Mouse (Mus musculus) intestine, embryonic 14.5 days (tissue): ENCODE measurements around the gene Minpp1. TPM values are rescaled to one million over a fixed set of nuclear protein-coding genes. Genes with fewer than 3 reads are reported as not detected.
"Not testable (repeated sequence)": the region's sequence is repeated elsewhere in the genome, so short reads cannot be mapped to it uniquely, and the experiment has no call there.

Source experiments
- ATAC-seq: fragments of 200-750 bp; cut with Nextera tagmentation; replicated peaks from 2 replicates; pipeline ENCODE4 v1.8.0; 2017; ENCODE audit warnings: low read depth, moderate number of reproducible peaks, moderate TSS enrichment, moderate library complexity; ENCODE audit not compliant: low FRiP score, low TSS enrichment
- DNase-seq: peaks from one replicate; pipeline ENCODE4 v3.0.0-alpha.2; 2018; ENCODE audit warnings: low spot score
- H3K27ac ChIP-seq: fragments of 300-500 bp; sonication (generic); 2 replicates; pipeline ENCODE4 v1.5.1; 2014; ENCODE audit warnings: low read depth, mild to moderate bottlenecking, control low read depth
- H3K27me3 ChIP-seq: fragments of 300-500 bp; sonication (generic); replicated peaks from 2 replicates; pipeline ENCODE4 v1.6.1; 2014; ENCODE audit warnings: low read length, control low read depth; ENCODE audit not compliant: control insufficient read depth, insufficient read depth
- H3K36me3 ChIP-seq: fragments of 300-500 bp; sonication (generic); 2 replicates; pipeline ENCODE4 v1.6.1; 2014; ENCODE audit warnings: low read length, control low read depth; ENCODE audit not compliant: control insufficient read depth, insufficient read depth
- H3K4me1 ChIP-seq: fragments of 300-500 bp; sonication (generic); replicated peaks from 2 replicates; pipeline ENCODE4 v1.6.1; 2014; ENCODE audit warnings: low read length, control low read depth, mixed read lengths; ENCODE audit not compliant: control insufficient read depth, insufficient read depth
- H3K4me2 ChIP-seq: fragments of 300-500 bp; sonication (generic); 2 replicates; pipeline ENCODE4 v1.6.1; 2014; ENCODE audit warnings: low read length
- H3K4me3 ChIP-seq: fragments of 300-500 bp; sonication (generic); 2 replicates; pipeline ENCODE4 v1.5.1; 2014; ENCODE audit warnings: low read depth, low read length, control low read depth, mixed read lengths
- H3K9ac ChIP-seq: fragments of 300-500 bp; sonication (generic); 2 replicates; pipeline ENCODE4 v1.6.1; 2014; ENCODE audit warnings: mild to moderate bottlenecking, low read length
- H3K9me3 ChIP-seq: fragments of 300-500 bp; sonication (generic); 2 replicates; pipeline ENCODE4 v1.6.1; 2016; ENCODE audit warnings: low read length, control low read depth; ENCODE audit not compliant: control insufficient read depth
- WGBS: fragments of 180-500 bp; shearing (Covaris S2); extraction: QIAGEN DNeasy Blood & Tissue Kit; methylation state at CpG from one replicate; pipeline ENCODE4 v1.1.7; 2014; 5-methylcytosine and 5-hydroxymethylcytosine counted together
- polyA plus RNA-seq: library from polyadenylated mRNA; unstranded; fragments of >200 nt; fragmentation: Nextera tagmentation; extraction: Ambion mirVana; gene quantifications from 2 replicates; pipeline ENCODE4 v1.2.1, GENCODE M21; 2014

The Minpp1 gene
- polyA plus RNA-seq, 1 experiment from 2014 or later: 63.1 TPM

- WGBS: 44% methylated on average over 4 of the region's 4 CpGs
Measured at GRCm38 (mm10) chr19:32481511-32481910, 4.1 kb upstream of the Minpp1 start.

DNA sequence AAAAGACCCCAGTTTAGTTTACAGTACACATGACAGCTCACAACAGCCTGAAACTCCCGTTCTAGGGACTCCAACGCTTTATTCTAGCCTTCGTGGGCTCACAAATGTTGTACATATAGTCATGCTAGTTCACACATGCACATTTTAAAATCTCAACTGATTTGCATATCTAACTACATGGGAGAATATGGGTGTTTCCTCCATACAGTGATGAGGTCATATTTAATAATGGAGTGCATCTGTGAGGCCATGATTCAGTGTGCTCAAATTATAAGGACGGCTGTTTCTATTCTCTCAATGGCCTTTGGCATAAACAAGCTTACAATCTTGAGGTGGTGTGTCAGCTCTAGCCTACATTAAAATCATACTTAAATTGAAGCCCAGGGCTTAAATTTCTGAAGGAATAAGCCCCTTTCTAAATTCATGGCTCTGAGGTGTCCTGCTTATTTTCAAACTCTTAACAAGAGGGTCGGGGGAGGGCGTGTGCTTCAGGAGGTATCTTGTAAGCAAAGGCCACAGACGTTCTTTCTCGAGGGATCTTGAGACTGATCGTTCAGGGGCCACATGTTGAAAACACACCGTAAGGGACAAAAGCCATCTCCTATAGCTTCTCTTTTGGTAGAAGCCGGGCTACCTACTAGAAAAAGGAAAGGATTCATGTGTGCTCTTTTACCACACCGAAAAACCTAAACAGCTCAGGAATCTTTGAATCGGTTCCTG, 468 bp upstream of the Minpp1 start:
- DNase-seq (no peak), ATAC-seq (no peak)
- Histone ChIP-seq H3K36me3 (no peaks in the 10 kb centered on the region), H3K4me3 (peak overlapping the region; percentile 91), H3K4me1 (peaks cover 21% of the 10 kb centered on the region), H3K27ac (peak overlapping the region; percentile 82), H3K9ac (peak overlapping the region; percentile 82), H3K27me3 (no peaks in the 10 kb centered on the region), H3K9me3 (no peaks in the 10 kb centered on the region), H3K4me2 (peak overlapping the region; percentile 83)
- WGBS: 15% methylated on average over 13 of the region's 13 CpGs

More at GRCm38 (mm10) chr19:32481511-32481910, 4.1 kb upstream of the Minpp1 start:
- H3K36me3 ChIP-seq: no peaks in the 10 kb centered on the region
- H3K9ac ChIP-seq: no peak overlapping the region
- ATAC-seq: no peak
- no peaks in the 10 kb centered on the region for H3K9me3 ChIP-seq
- H3K27ac ChIP-seq: no peak overlapping the region
- H3K4me3 ChIP-seq: no peak overlapping the region
- peaks cover 7% of the 10 kb centered on the region; the same call in 1 of the 2 replicates for H3K4me1 ChIP-seq
- H3K4me2 ChIP-seq: no peak overlapping the region
- no peak for DNase-seq
- H3K27me3 ChIP-seq: no peaks in the 10 kb centered on the region

DNA sequence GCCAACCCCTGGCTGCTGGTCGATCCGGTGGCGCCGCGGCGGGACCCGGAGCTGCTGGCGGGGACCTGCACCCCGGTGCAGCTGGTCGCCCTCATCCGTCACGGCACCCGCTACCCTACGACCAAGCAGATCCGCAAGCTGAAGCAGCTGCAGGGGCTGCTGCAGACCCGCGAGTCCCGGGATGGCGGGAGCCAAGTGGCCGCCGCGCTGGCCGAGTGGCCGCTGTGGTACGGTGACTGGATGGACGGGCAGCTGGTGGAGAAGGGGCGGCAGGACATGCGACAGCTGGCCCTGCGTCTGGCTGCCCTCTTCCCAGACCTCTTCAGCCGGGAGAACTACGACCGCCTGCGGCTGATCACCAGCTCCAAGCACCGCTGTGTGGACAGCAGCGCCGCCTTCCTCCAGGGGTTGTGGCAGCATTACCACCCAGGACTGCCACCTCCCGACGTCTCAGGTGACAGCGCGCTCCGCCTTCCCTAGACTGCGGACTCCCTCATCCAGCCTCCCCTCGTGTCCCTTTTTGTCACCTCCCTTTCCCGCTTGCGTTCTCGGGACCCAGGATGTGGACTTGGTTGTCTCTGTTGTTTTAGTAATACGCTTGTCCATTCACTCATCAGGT, 646 bp downstream of the Minpp1 start:
- ATAC-seq (peak; percentile 81), DNase-seq (peak; percentile 77)
- Histone ChIP-seq H3K9ac (peak overlapping the region; percentile 82), H3K4me2 (peak overlapping the region; percentile 83), H3K4me1 (peaks cover 21% of the 10 kb centered on the region), H3K4me3 (peak overlapping the region; percentile 91), H3K27ac (peak overlapping the region; percentile 82)
- not testable (repeated sequence) for H3K27me3 ChIP-seq, H3K9me3 ChIP-seq, H3K36me3 ChIP-seq
- WGBS: under 1% methylated on average over 46 of the region's 47 CpGs

DNA sequence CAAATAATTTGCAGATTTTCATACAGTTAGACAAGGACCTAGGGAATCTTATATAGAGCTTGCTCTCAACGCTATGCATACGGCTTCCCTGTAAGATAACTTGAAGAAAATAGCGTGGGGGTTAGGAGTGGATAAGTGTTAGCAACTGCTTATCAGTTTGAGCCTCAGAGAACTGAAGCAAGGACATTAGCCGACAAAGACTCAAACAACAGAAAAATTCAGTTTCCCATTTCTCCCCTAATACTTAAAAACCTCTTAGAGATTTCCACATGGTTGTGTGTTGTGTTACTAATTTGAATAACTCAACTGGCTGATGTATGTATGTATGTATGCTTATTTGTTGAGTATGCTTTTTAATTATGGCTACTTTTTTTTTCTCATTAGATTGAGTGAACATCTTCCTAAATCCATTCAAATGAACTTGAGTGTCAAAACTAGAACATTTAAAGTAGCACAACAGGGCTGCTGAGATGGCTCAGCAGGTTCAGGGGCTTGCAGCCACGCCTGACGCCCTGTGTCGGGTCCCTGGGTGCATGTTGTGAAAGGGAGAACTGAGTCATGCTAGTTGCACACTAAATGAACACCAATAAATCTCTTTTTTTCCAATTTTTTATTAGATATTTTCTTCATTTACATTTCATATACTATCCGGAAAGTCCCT, 2.2 kb downstream of the Minpp1 start:
- DNase-seq: no peak
- 0 out of 2 replicates have a peak, but pooled peaks cover 10% of the 10 kb centered on the region for H3K36me3 ChIP-seq
- no peaks in the 10 kb centered on the region for H3K27me3 ChIP-seq
- WGBS: 83% methylated on average over 8 of the region's 8 CpGs
- H3K4me2 ChIP-seq: peak overlapping the region; percentile 83
- H3K4me1 ChIP-seq: peaks cover 21% of the 10 kb centered on the region
- H3K27ac ChIP-seq: no peak overlapping the region
- ATAC-seq: no peak
- H3K9ac ChIP-seq: no peak overlapping the region
- no peak overlapping the region; the same call in 1 of the 2 replicates for H3K4me3 ChIP-seq
- H3K9me3 ChIP-seq: no peaks in the 10 kb centered on the region

GRCm38 (mm10) chr19:32489166-32489895, 3.8 kb downstream of the Minpp1 start:
- no peak overlapping the region for H3K4me2 ChIP-seq
- WGBS: 88% methylated on average over 12 of the region's 12 CpGs

DNA sequence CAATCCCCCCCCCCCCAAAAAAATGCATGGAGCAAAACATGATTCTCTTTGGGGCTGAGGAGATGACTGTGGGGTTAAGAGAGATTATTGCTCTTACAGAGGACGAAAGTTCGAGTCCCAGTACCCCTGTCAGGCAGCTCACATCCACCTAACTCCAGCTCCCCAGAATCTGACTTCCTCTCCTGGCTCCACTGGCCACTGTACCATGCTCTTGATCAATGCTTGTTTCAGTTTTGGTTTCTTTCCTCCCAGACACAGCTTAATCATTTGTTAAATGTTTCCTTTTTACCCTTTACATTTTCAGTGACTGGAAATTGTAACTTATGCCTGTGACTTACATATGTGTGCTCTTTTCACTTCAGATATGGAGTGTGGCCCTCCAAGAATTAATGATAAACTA, 5.4 kb downstream of the Minpp1 start:
- no peak overlapping the region for H3K9ac ChIP-seq
- ATAC-seq (no peak), DNase-seq (no peak)
- no peaks in the 10 kb centered on the region for H3K9me3 ChIP-seq
- peaks cover 37% of the 10 kb centered on the region for H3K36me3 ChIP-seq
- H3K27me3 ChIP-seq: no peaks in the 10 kb centered on the region
- H3K27ac ChIP-seq: no peak overlapping the region
- no peak overlapping the region for H3K4me3 ChIP-seq
- H3K4me1 ChIP-seq: peaks cover 15% of the 10 kb centered on the region
- no peak overlapping the region for H3K4me2 ChIP-seq
- 89% methylated on average over 2 of the region's 2 CpGs for WGBS

More at GRCm38 (mm10) chr19:32489166-32489895, 3.8 kb downstream of the Minpp1 start:
- Histone ChIP-seq H3K4me1 (peaks cover 21% of the 10 kb centered on the region), H3K36me3 (peaks cover 23% of the 10 kb centered on the region), H3K9ac (no peak overlapping the region), H3K27ac (no peak overlapping the region), H3K4me3 (no peak overlapping the region), H3K9me3 (no peaks in the 10 kb centered on the region), H3K27me3 (no peaks in the 10 kb centered on the region)
- no peak for ATAC-seq
- no peak for DNase-seq

DNA sequence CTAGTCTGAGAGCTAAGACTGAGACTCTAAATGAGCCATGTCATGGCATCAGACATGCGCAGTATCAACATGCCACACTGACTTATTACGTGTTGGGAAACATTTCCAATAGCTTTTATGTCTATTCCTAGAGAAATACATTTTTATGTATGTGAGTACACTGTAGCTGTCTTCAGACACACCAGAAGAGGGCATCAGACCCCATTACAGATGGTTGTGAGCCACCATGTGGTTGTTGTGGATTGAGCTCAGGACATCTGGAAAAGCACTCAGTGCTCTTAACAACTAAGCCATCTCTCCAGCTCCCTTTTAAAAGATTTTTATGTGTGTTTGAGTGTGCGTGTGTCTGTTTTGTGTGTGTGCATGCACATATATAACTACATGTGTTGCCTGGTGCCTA, 6.8 kb downstream of the Minpp1 start:
- WGBS: 92% methylated on average over 3 of the region's 3 CpGs
- Histone ChIP-seq H3K4me2 (no peak overlapping the region), H3K4me3 (no peak overlapping the region), H3K9ac (no peak overlapping the region), H3K9me3 (no peaks in the 10 kb centered on the region), H3K27me3 (no peaks in the 10 kb centered on the region), H3K36me3 (peaks cover 38% of the 10 kb centered on the region), H3K4me1 (peaks cover 6% of the 10 kb centered on the region; the same call in 1 of the 2 replicates), H3K27ac (no peak overlapping the region)
- ATAC-seq: no peak
- DNase-seq: no peak

DNA sequence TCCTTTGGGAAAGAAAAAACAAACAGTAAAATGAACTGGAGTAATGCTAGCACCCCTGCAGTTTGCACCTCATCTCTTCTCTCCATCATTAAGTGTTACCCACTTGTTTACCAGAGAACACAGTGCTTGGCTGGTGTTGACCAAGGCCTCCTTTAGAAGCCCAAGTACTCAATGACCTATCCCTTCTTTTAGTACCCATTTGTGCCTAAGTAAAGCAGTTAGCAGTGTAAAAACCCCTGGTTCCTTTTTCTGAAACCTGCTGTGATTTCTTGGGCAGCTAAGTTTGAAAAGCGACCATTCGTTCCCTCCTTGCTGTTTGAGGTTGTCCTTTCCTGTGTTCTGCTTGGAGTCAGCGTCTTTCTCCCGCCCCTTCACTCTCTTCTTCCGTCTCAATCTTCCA, 7.4 kb downstream of the Minpp1 start:
- no peak overlapping the region for H3K4me3 ChIP-seq
- H3K27ac ChIP-seq: no peak overlapping the region
- H3K4me2 ChIP-seq: no peak overlapping the region
- H3K9me3 ChIP-seq: no peaks in the 10 kb centered on the region
- H3K9ac ChIP-seq: no peak overlapping the region
- H3K36me3 ChIP-seq: peaks cover 42% of the 10 kb centered on the region
- DNase-seq (no peak), ATAC-seq (no peak)
- no peaks in the 10 kb centered on the region for H3K27me3 ChIP-seq
- peaks cover under 1% of the 10 kb centered on the region; the same call in 1 of the 2 replicates for H3K4me1 ChIP-seq
- WGBS: 91% methylated on average over 5 of the region's 5 CpGs
